Mouse (Mus musculus): Measurements from ENCODE around the gene Wdr93. TPM values are rescaled to one million over a fixed set of nuclear protein-coding genes. Genes with fewer than 3 reads are reported as not detected.
A peak's percentile ranks its signal among the peaks of the same experiment; 100 is the strongest.

Gene Wdr93
- 5.8 and 6.6 TPM in 2 replicates for polyA plus RNA-seq (2012; ENCODE audit: insufficient read depth, insufficient read length, missing spikeins)

DNA sequence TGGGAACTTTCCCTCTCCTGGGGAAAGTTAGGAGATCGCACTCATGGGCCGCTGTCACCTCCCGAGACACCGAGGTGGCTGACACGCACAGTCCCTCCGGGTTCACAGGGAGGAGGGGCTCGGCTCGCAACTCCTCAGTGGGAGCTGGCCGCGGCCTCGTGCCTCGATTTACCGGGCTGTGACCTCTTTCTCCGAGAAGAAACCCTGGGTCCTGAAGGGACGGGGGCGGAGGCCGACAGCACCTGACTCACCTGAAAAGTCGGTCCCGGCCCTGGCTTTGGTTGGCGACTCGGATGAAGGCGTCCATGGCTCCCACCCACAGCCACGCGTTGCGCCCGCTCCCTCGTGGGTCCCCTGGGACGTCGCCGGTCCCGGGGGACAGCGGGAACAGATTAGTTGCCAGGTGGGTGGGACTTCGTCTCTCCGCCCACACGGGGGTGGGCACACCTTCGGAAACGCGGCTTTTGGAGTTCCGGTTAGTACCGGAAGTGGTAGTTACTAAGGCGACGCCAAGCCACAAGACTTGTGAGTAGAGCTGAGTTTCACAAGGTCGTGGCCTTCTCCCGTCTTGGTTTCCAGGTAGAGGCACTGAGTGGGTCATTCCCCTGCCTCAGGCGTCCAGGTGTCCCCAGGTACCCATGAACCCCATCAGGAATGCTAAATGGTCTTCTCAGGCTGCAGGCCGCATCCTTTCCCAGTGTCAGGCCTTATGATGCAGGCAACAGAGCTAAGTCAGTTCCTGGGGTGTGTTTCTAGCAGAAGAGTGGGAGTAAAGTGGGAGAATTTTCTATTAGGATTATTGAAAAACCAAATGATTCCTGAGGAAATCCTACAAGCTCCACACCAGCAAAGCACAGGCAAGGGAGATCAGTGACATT is at the start of gene Wdr93, which contains the start of gene Pex11a:
Wdr93 (plus strand) TSS at position 505 of the 878 bp plus-strand sequence.
Pex11a (minus strand) TSS at position 473 of the 878 bp plus-strand sequence.
- H3K4me1 ChIP-seq (ENCODE audit: control insufficient read depth, insufficient read depth, insufficient read length, low read length) = peaks cover 19% of the 10 kb centered on the region
- peak within 1 kb of the TSS; percentile 74 for H3K4me3 ChIP-seq (ENCODE audit: insufficient read depth, low read depth, low read length)
- peak within 1 kb of the TSS; percentile 95 for H3K27ac ChIP-seq (replicated peaks; ENCODE audit: low read depth, low read length)

DNA sequence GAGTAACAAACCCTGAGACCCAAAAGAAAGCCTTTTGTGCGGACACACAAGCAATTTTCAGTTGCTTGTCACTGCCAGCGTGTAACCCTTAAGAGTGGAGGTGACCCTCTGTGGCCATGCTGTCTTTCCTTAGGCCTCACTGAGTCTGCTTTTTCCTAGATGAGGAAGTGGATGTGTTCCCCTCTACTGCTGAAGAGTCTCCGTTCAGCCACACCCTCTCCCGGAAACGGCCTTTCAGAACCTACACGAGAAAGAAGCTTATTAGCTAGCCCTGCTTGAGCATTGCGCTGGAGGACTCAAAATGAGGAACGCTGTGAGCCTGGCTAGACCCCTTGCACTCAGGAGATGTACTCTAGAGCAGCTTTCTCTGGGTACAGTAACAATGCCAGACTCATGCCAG is 46.5 kb upstream of the Wdr93 start:
- Histone ChIP-seq H3K4me3 (ENCODE audit: insufficient read depth, low read depth, low read length) (no peak overlapping the region), H3K27ac (replicated peaks; ENCODE audit: low read depth, low read length) (no peak overlapping the region), H3K4me1 (ENCODE audit: control insufficient read depth, insufficient read depth, insufficient read length, low read length) (no peaks in the 10 kb centered on the region)

- no peak overlapping the region for H3K4me3 ChIP-seq (ENCODE audit: insufficient read depth, low read depth, low read length)
- H3K4me1 ChIP-seq (ENCODE audit: control insufficient read depth, insufficient read depth, insufficient read length, low read length) = no peaks in the 10 kb centered on the region
- H3K27ac ChIP-seq (replicated peaks; ENCODE audit: low read depth, low read length) = no peak overlapping the region
Measured at GRCm38 (mm10) chr7:79702755-79703154, 40.2 kb upstream of the Wdr93 start.

GRCm38 (mm10) chr7:79705210-79705609 is 37.8 kb upstream of the Wdr93 start:
- no peak overlapping the region for H3K27ac ChIP-seq (replicated peaks; ENCODE audit: low read depth, low read length)
- H3K4me1 ChIP-seq (ENCODE audit: control insufficient read depth, insufficient read depth, insufficient read length, low read length) = no peaks in the 10 kb centered on the region
- H3K4me3 ChIP-seq (ENCODE audit: insufficient read depth, low read depth, low read length) = no peak overlapping the region

DNA sequence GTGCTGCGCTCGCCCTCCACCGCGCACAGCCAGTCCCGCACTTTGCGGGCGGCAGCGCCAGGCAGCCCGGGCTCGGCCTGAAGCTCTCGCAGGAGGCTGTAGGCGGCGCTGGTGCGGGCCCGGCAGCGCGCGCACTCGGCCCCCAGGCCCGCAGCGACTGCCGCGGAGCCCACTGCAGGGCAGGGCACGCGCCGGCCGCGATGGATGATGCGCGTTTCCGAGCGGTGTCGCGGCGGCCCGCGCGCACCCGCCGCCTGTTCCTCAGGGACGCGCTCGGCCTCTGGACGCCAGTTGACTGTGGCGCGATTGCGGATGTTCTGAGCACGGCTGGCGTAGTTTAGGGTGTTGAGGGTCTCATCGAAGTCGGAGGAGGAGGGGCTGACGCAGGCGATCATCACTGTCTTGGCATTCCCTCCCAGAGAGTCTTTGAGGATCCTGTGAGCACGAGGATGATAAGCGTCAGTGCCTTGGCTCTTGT is 32.8 kb upstream of the Wdr93 start:
- H3K4me3 ChIP-seq (ENCODE audit: insufficient read depth, low read depth, low read length) = peak overlapping the region; percentile 35
- peaks cover 2% of the 10 kb centered on the region; the same call in 1 of the 2 replicates for H3K4me1 ChIP-seq (ENCODE audit: control insufficient read depth, insufficient read depth, insufficient read length, low read length)
- no peak overlapping the region for H3K27ac ChIP-seq (replicated peaks; ENCODE audit: low read depth, low read length)

- Histone ChIP-seq H3K4me1 (ENCODE audit: control insufficient read depth, insufficient read depth, insufficient read length, low read length) (peaks cover 2% of the 10 kb centered on the region; the same call in 1 of the 2 replicates), H3K4me3 (ENCODE audit: insufficient read depth, low read depth, low read length) (no peak overlapping the region), H3K27ac (replicated peaks; ENCODE audit: low read depth, low read length) (no peak overlapping the region)
Measured at GRCm38 (mm10) chr7:79710831-79711230, 32.1 kb upstream of the Wdr93 start.

GRCm38 (mm10) chr7:79715187-79715981 is 27.6 kb upstream of the Wdr93 start, which contains the start of gene Kif7:
Gene Kif7 (minus strand): TSS chr7:79715720.
- peak within 1 kb of the TSS; percentile 82 for H3K4me3 ChIP-seq (ENCODE audit: insufficient read depth, low read depth, low read length)
- H3K27ac ChIP-seq (replicated peaks; ENCODE audit: low read depth, low read length) = no peak within 1 kb of the TSS
- peaks cover 2% of the 10 kb centered on the region; the same call in 1 of the 2 replicates for H3K4me1 ChIP-seq (ENCODE audit: control insufficient read depth, insufficient read depth, insufficient read length, low read length)

- Histone ChIP-seq H3K4me3 (ENCODE audit: insufficient read depth, low read depth, low read length) (peak overlapping the region; percentile 60), H3K27ac (replicated peaks; ENCODE audit: low read depth, low read length) (peak overlapping the region; percentile 82), H3K4me1 (ENCODE audit: control insufficient read depth, insufficient read depth, insufficient read length, low read length) (peaks cover 7% of the 10 kb centered on the region; the same call in 1 of the 2 replicates)
Measured at GRCm38 (mm10) chr7:79721386-79721977, 21.5 kb upstream of the Wdr93 start.

DNA sequence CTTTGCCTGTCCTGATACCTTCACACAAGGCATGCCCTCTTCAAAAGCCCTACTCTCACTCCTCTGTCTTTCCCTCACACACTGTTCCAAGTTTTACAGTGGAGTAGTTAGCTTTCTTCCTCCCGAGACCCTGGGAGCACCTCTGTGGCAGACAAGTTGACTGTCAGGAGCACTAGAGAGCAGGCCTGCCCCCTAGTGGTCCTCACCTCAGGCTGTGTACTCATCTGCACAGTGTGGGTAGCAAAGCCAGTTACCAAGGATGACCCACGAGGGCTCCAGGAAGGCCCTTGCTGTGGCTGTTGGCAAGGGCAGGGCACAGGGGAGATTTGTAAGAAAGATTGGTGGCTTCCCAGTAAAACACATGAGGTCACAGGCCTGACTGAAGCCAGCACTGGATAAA is 15.9 kb upstream of the Wdr93 start:
- peak overlapping the region; percentile 100 for H3K27ac ChIP-seq (replicated peaks; ENCODE audit: low read depth, low read length)
- H3K4me1 ChIP-seq (ENCODE audit: control insufficient read depth, insufficient read depth, insufficient read length, low read length) = peaks cover 7% of the 10 kb centered on the region; the same call in 1 of the 2 replicates
- peak overlapping the region; percentile 37; the same call in 1 of the 2 replicates for H3K4me3 ChIP-seq (ENCODE audit: insufficient read depth, low read depth, low read length)

DNA sequence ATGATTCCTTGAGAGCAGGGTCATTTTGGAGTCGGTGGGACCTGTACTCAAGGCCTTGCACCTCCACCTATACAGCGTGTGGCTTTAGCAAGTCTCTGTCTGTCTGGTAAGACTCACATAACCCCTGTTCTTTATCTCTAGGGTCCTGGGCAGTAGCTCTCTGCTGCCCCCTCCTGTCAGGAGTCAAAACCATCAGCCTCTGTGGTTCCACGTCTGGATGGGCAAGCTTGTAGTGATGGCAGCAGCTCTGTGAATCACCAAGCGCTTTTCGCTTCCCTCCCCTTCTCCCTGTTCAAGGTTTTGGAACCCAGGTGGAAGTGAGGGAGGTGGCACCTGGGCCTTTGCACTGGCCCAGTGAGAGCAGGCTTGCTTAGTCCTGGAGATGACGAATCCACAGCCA is 14.7 kb upstream of the Wdr93 start:
- Histone ChIP-seq H3K4me3 (ENCODE audit: insufficient read depth, low read depth, low read length) (peak overlapping the region; percentile 37), H3K4me1 (ENCODE audit: control insufficient read depth, insufficient read depth, insufficient read length, low read length) (no peaks in the 10 kb centered on the region), H3K27ac (replicated peaks; ENCODE audit: low read depth, low read length) (peak overlapping the region; percentile 100)

GRCm38 (mm10) chr7:79729169-79729568 is 13.8 kb upstream of the Wdr93 start:
- Histone ChIP-seq H3K4me3 (ENCODE audit: insufficient read depth, low read depth, low read length) (peak overlapping the region; percentile 83), H3K27ac (replicated peaks; ENCODE audit: low read depth, low read length) (peak overlapping the region; percentile 100), H3K4me1 (ENCODE audit: control insufficient read depth, insufficient read depth, insufficient read length, low read length) (peaks cover 5% of the 10 kb centered on the region; the same call in 1 of the 2 replicates)

DNA sequence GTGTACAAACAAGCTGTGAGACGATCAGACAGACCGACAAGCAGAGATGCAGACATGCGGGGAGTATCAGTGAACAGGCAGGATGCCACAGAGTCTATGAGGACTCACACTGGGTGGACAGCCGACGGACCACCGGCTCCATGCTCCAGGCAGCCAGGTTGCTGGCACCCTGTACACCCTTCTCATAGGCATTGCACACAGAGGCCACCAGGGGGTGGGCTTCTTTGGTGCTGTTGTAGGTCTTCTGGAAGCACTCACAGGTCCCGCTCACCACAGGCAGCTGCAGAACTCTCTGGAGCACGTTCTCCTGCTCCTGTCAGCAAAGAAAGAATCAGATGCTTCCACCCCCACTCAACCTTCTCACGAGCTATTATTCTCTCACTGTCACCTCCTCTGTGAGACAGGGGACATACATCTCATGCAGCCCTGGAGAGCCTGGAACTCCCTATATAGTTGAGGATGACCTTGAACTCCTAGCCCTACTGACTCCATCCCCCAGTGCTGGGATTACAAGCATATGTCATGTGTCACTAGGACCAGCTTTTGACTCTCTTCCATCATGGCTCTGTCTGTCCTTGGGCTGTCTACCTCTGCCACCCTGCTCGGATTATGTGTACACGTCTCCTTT is 13.1 kb upstream of the Wdr93 start:
- Histone ChIP-seq H3K4me1 (ENCODE audit: control insufficient read depth, insufficient read depth, insufficient read length, low read length) (peaks cover 7% of the 10 kb centered on the region), H3K4me3 (ENCODE audit: insufficient read depth, low read depth, low read length) (peak overlapping the region; percentile 83), H3K27ac (replicated peaks; ENCODE audit: low read depth, low read length) (peak overlapping the region; percentile 100)

DNA sequence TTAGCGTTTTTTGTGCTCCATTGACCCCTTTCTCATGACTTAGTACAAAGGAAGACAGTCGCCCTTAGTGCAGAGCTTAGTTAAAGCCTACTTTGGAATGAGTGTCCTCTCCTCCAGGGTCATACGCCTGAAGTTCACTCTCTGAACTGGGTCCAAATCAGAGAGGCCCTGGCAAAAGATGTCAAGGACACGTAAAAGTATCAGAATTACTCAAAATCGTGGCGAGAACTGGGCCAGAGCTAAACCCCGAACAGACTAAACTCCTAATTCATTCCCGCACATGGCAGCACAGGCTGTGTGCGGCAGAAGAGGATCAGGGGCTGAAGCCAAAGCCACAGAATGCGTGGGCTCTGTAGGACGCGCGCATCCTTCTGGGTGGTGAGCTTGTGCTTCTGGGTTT is 11.5 kb upstream of the Wdr93 start:
- Histone ChIP-seq H3K4me3 (ENCODE audit: insufficient read depth, low read depth, low read length) (peak overlapping the region; percentile 83), H3K4me1 (ENCODE audit: control insufficient read depth, insufficient read depth, insufficient read length, low read length) (peaks cover 12% of the 10 kb centered on the region), H3K27ac (replicated peaks; ENCODE audit: low read depth, low read length) (peak overlapping the region; percentile 100)

DNA sequence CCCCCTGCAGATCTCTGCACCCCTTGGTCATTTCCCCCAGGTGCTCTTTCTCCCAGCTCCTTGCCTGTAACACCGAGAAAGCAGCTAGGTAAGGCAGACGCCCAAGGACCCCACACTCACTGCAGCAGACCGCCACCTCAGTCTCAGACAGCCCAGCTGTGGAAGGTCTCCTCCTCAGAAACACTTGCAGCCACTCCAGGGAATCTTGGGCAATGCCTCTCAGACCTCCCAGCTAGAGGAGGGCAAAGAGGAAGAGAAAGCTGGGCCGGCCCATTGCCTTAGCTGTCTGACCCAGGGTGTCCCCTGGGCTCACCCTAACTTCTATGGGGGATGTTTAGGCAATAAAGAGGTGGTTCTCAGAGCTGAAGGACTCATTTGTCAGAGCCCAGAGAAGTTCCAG is 10.3 kb upstream of the Wdr93 start, which contains the start of gene Plin1:
Plin1 (minus strand) TSS at position 282 of the 400 bp plus-strand sequence.
- H3K4me3 ChIP-seq (ENCODE audit: insufficient read depth, low read depth, low read length) = peak within 1 kb of the TSS; percentile 83
- H3K27ac ChIP-seq (replicated peaks; ENCODE audit: low read depth, low read length) = peak within 1 kb of the TSS; percentile 100
- H3K4me1 ChIP-seq (ENCODE audit: control insufficient read depth, insufficient read depth, insufficient read length, low read length) = peaks cover 14% of the 10 kb centered on the region

Data from brown adipose tissue, adult 24 weeks (tissue).